Mouse (Mus musculus) spleen, adult 2 months (tissue): Measurements from ENCODE around the gene Ntn5. TPM values are rescaled to one million over a fixed set of nuclear protein-coding genes. Genes with fewer than 3 reads are reported as not detected.

Experiments
- DNase-seq, 2 experiments: peaks; one replicate each; pipeline versions ENCODE4 v3.0.0 to v3.0.0-alpha.2; 2012 to 2021; ENCODE audit warnings: low spot score in 2 of 2, low read depth in 1 of 2
- H3K27ac ChIP-seq: fragments of 200-500 bp; 2 replicates; pipeline ENCODE4 v1.5.1; 2012; ENCODE audit warnings: low read length, inconsistent platforms; ENCODE audit not compliant: insufficient read depth
- H3K27me3 ChIP-seq: fragments of 200-500 bp; 2 replicates; pipeline ENCODE4 v1.6.1; 2012; ENCODE audit warnings: mild to moderate bottlenecking, moderate library complexity, low read length, inconsistent platforms; ENCODE audit not compliant: control insufficient read depth, insufficient read depth
- H3K36me3 ChIP-seq: fragments of 200-500 bp; 2 replicates; pipeline ENCODE4 v1.6.1; 2012; ENCODE audit warnings: mild to moderate bottlenecking, low read length, inconsistent platforms; ENCODE audit not compliant: control insufficient read depth, insufficient read depth
- H3K4me1 ChIP-seq: fragments of 200-500 bp; 2 replicates; pipeline ENCODE4 v1.6.1; 2011; ENCODE audit warnings: inconsistent platforms; ENCODE audit not compliant: control insufficient read depth, insufficient read depth, insufficient read length
- H3K4me3 ChIP-seq: fragments of 200-500 bp; 2 replicates; pipeline ENCODE4 v1.5.1; 2011; ENCODE audit warnings: mild to moderate bottlenecking, inconsistent platforms; ENCODE audit not compliant: insufficient read depth, insufficient read length; ENCODE audit errors: extremely low read depth
- CTCF ChIP-seq: fragments of 200-500 bp; IDR thresholded peaks from 2 replicates; pipeline ENCODE4 v1.5.1; 2011; ENCODE audit warnings: mild to moderate bottlenecking, inconsistent platforms; ENCODE audit not compliant: insufficient read depth, insufficient read length, insufficient replicate concordance; ENCODE audit errors: extremely low read depth
- POLR2A ChIP-seq: fragments of 200-500 bp; IDR thresholded peaks from 2 replicates; pipeline ENCODE4 v1.6.1; 2011; ENCODE audit warnings: low read depth, low read length, inconsistent platforms
- WGBS: fragments of 180-500 bp; shearing (Covaris S2); methylation state at CpG from one replicate; pipeline ENCODE4 v1.1.7; 2018; 5-methylcytosine and 5-hydroxymethylcytosine counted together
- polyA plus RNA-seq: library from polyadenylated mRNA; depleted of rRNA; stranded (reverse); fragments of >200 nt; gene quantifications from 2 replicates; pipeline ENCODE4 v1.2.3, GENCODE M21; 2012; rRNA removed

The Ntn5 gene
- polyA plus RNA-seq = 2.2 and 5.1 TPM in 2 replicates

DNA sequence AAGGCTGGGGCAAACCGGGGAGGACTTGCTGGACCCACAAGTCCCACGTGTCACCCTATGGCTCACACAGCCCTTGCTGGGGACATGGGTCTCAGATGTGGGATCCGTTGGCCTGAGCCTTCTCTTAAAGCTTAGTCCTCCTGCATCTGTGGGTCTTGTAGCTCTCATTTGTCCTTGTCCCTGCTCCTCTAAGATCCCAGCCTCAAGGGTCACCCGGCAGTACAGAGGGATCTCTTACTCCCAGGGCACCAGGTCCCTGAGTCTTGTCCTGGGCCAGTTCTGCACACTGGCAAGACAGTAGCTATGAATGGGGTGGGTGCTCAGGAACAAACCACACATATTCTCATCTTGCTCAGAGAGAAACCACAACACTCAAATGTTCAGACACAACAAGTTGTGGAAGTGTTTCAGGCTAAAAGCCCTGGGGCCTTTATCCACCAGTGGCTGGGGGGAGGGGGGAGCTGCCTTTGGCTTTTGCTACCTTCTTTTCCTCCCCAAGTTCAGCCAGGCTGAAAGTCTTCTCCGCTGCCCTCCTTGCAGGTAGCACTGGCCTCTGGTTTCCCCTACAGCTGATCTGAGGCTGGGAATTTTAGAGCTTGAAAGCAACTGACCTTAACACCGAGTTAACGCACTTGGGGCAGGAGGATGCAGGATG is at the start of gene Ntn5:
TSS of gene Ntn5 (plus strand) at position 627 of the 655 bp plus-strand sequence.
- Histone ChIP-seq H3K27ac (no peak within 1 kb of the TSS), H3K4me3 (no peak within 1 kb of the TSS), H3K36me3 (no peaks in the 10 kb centered on the region), H3K27me3 (no peaks in the 10 kb centered on the region), H3K4me1 (peaks cover 29% of the 10 kb centered on the region)
- TF ChIP-seq POLR2A = no peak
- TF ChIP-seq CTCF = no peak
- 73% methylated on average over 7 of the region's 7 CpGs for WGBS
- no peak for DNase-seq

DNA sequence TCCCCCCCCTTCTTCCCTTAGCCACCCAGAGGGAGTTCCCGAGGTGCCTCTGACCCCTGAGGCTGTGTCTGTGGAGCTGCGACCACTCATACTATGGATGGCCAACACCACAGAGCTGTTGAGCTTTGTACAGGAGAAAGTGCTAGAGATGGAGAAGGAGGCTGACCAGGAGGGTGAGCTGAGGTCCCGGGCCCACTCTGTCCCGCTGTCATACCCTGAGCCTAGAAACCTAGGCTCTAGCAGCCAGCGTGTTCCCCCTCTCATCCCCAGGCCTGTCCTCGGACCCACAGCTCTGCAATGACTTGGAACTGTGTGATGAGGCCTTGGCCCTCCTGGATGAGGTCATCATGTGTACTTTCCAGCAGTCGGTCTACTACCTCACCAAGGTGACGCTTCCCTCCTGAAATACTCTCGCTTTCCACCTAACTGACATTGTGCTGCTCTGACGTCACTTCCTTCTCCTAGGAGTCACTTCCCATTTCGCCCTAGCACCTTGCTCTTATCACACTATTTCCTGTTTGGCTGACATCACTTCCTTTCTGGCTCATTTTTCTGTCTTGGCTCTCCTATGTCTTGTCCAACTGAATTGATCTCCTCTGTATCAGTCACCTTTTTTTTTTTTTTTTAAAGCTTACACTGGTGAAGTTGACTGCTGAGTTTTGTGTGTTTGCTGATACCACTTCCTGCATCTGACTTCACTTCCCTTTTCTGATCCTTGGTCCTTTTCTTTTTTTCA is 48.7 kb upstream of the Ntn5 start:
- 53% methylated on average over 11 of the region's 11 CpGs for WGBS
- H3K27ac ChIP-seq = peak overlapping the region; percentile 17
- peak in 1 of 2 experiments; percentile 68 for DNase-seq
- peaks cover 4% of the 10 kb centered on the region; the same call in 1 of the 2 replicates for H3K4me1 ChIP-seq
- H3K36me3 ChIP-seq = no peaks in the 10 kb centered on the region
- no peaks in the 10 kb centered on the region for H3K27me3 ChIP-seq
- TF ChIP-seq CTCF (no peak), POLR2A (no peak)
- H3K4me3 ChIP-seq = no peak overlapping the region

DNA sequence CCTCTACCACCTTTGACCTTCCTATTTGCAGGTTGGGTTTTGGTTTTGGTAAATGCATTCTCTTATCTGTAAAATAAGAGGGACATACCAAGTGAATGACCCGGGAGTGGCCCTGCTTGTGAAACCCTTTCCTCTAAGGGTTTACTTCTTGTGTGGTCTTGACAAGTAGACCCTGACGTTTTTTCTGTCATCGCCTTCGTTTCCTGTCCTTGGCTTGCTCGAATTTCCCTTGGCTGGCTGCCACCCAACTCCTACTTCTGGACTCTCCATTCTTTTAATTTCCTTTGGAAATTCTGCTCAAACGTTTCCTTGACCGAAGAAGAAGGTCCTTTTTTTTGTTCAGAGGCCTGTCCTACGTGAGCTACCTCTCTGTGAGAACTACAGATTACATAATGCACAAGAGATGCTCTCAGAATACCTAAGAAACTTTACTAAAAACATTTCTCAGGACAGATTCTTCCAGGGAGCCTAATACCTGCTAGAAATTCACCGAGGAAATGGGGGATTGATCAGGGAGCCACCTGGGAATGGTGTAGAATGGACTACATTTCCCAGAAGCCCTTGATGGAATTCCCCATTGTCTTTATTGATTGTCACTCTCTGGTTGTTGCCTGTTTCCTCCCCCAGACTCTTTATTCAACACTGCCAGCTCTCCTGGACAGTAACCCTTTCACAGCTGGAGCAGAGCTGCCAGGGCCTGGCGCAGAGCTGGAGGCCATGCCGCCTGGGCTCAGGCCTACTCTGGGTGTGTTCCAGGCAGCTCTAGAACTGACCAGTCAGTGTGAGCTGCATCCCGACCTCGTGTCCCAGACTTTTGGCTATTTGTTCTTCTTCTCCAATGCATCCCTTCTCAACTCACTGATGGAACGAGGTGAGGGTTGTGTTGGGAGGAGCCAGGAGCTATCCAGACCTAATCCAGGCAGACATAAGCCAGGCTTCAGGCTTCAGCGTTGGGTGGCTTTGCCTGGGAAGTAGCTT is 47.8 kb upstream of the Ntn5 start:
- no peaks in the 10 kb centered on the region for H3K27me3 ChIP-seq
- H3K4me3 ChIP-seq = no peak overlapping the region
- 64% methylated on average over 15 of the region's 15 CpGs for WGBS
- TF ChIP-seq CTCF (no peak), POLR2A (no peak)
- no peak for DNase-seq
- no peak overlapping the region for H3K27ac ChIP-seq
- H3K36me3 ChIP-seq = no peaks in the 10 kb centered on the region
- peaks cover 4% of the 10 kb centered on the region; the same call in 1 of the 2 replicates for H3K4me1 ChIP-seq

DNA sequence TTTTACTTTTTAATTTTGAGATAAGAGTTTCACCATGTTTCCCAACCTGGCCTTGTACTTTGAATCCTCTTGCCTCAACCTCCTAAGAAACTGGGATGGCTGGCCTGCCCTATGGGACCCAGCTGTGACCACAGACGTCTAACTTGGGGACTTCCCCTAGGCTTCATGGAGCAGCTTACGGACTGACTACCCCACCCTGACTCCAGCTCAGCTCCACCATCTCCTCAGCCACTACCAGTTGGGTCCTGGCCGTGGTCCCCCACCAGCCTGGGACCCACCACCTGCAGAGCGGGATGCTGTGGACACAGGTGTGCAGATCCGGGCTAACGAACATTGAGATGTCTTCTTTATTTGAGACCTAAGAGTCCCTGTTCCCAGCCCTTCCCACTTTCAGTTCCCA is 46.1 kb upstream of the Ntn5 start:
- peaks cover 4% of the 10 kb centered on the region; the same call in 1 of the 2 replicates for H3K4me1 ChIP-seq
- DNase-seq = no peak
- H3K27me3 ChIP-seq = no peaks in the 10 kb centered on the region
- no peaks in the 10 kb centered on the region for H3K36me3 ChIP-seq
- WGBS = 79% methylated on average over 6 of the region's 6 CpGs
- no peak overlapping the region for H3K4me3 ChIP-seq
- no peak overlapping the region for H3K27ac ChIP-seq
- TF ChIP-seq CTCF (no peak), POLR2A (no peak)

DNA sequence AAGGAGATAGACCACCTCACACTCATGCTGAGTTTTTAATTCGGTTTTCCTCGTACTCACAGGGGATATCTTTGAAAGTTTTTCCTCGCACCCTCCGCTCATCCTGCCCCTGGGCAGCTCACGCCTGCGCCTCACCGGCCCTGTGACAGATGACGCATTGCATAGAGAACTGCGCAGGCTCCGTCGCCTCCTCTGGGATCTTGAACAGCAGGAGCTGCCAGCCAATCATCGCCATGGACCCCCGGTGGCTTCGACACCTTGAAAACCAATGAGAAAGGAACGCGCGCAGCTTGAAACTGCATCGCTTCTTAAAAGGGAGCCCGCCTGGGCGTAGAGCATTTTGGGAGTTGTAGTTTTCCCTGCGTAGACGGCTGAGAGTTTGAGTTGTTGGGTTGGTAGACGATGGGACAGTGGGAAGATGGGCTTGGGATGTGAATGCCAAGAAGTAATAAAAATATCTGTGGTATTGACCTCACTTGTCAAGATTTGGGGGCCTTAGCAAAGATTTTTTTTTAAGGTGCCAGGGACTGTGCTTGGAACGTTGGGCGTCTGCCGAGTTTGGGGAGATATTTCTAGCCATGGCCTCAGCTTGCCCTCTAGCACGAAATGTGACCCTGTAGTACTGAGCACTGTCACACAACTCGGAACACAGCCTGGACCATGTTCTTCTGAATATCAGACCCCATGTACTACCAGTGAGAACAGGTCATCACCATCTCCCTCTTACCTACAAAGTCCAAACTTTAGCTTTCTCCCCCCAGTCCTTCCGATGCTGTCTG is 45.0 kb upstream of the Ntn5 start:
- WGBS = 91% methylated on average over 29 of the region's 29 CpGs
- no peak for TF ChIP-seq POLR2A
- no peak for TF ChIP-seq CTCF
- peaks cover 10% of the 10 kb centered on the region; the same call in 1 of the 2 replicates for H3K4me1 ChIP-seq
- DNase-seq = no peak
- no peak overlapping the region for H3K4me3 ChIP-seq
- no peak overlapping the region for H3K27ac ChIP-seq
- no peaks in the 10 kb centered on the region for H3K36me3 ChIP-seq
- no peaks in the 10 kb centered on the region for H3K27me3 ChIP-seq

DNA sequence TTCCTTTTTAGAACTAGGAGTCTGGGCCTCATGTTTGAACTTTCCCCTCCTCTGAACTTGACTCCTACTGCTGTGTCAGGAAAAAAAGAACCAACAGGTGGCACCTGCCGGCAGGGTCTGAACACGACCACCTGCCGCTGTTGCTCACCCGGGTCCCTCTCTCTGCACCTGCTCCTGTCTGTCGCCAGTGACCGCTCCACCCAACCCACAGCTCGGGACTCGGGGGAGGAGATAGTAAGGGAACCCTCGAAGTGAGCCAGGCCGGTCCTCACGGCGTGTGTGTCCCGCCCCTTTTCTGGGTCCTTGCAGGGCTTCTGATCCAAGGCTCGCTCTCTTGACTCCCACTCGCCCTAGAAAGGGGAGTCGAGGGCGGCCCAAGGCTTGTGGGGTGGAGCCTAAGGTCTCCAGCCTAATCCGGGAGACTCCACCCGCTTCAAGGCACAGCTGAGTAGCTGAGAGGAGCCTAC is 44.2 kb upstream of the Ntn5 start, which contains the start of gene Mamstr:
TSS of gene Mamstr (plus strand) at position 417 of the 467 bp plus-strand sequence.
- no peak for DNase-seq
- TF ChIP-seq CTCF (no peak), POLR2A (no peak)
- no peak within 1 kb of the TSS for H3K27ac ChIP-seq
- H3K4me1 ChIP-seq = peaks cover 10% of the 10 kb centered on the region; the same call in 1 of the 2 replicates
- H3K27me3 ChIP-seq = no peaks in the 10 kb centered on the region
- no peaks in the 10 kb centered on the region for H3K36me3 ChIP-seq
- H3K4me3 ChIP-seq = no peak within 1 kb of the TSS
- WGBS = 83% methylated on average over 19 of the region's 19 CpGs
